Mouse (Mus musculus): ENCODE measurements around the gene Sptbn2.

DNA sequence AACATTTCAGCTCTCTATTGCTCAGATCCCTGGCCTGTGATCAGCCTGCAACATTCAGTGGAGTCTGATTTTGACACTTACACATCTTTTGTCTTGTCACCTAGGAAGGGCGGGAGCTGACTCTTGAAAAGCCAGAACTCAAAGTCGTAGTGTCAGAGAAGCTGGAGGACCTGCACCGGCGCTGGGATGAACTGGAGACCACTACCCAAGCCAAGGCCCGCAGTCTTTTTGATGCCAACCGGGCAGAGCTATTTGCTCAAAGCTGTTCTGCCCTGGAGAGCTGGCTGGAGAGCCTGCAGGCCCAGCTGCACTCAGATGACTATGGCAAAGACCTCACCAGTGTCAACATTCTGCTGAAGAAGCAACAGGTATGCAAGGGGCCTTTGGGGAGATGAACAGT, 31.3 kb downstream of the Sptbn2 start:
- no peak for TF ChIP-seq CTCF (IDR thresholded peaks at IDR 0.05; ENCODE audit: control insufficient read depth, insufficient read depth, insufficient replicate concordance, low read depth, low read length)
- TF ChIP-seq POLR2A (IDR thresholded peaks at IDR 0.05; ENCODE audit: control insufficient read depth, low read depth, low read length) = no peak

All from testis, adult 2 months (tissue).